Mouse (Mus musculus) layer of hippocampus, postnatal 36 days (tissue): ENCODE data around the gene Gdf15. TPM values are rescaled to one million over a fixed set of nuclear protein-coding genes. Genes with fewer than 3 reads are reported as not detected.

Experiments
- DNase-seq, 2 experiments: peaks; one replicate each; pipeline ENCODE4 v3.0.0; 2022
- total RNA-seq, 2 experiments: library from RNA; stranded (reverse); gene quantifications; 2 replicates each; pipeline ENCODE4 v1.2.3; 2021

Gdf15 gene
- total RNA-seq, 2 experiments from 2014 or later = not detected

DNA sequence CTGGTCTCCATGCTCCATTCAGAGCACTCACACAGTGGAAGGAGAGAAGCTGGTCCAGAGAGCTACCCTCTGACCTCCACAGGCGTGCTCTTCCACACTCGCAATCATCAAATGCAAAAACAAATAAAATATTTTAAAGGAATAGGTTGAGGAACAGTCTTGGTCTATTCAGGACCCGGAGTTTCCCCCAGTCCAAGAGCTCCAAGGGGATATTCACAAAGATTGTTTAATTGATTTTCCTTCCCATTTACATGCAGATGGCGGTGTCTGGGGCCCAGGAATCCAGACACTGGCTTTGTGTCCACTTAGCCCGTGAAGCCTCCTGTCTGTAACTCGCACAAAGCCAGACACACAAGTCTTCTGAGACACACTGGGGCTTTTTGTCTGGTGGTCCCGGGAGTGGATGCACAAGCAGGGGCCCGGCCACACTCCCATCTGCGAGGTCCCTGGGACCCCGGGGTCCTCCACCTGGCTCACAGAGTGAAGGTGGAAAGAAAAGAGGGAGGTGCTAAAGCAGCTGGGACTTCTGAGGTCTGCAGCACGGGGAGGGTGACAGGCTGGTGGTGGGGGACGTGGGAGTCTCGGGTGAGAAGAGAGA lies 24.0 kb upstream of the Gdf15 start:
- DNase-seq = no peak

- DNase-seq = no peak
Observed at GRCm38 (mm10) chr8:70655469-70655868, 23.2 kb upstream of the Gdf15 start.

DNA sequence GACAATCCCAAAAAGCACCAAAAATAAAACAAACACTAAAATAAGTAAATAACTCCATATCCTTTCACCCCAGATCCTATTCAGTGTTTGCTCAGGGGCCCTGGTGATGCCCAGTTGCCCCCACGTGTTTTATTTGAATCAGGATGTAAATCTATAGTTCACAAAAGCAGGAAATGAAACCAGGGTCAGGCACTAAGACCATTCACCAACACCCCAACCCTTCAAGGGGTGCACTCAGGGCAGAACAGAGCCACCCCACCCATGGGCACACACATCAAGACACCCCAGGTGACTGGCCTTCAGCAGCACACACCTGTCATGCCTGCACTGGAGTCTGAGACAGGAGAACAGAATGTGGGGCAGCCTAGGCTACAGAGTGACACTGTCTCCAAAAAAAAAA lies 21.9 kb upstream of the Gdf15 start:
- DNase-seq = no peak

- DNase-seq = no peak
Observed at GRCm38 (mm10) chr8:70653226-70653625, 21.0 kb upstream of the Gdf15 start.

DNA sequence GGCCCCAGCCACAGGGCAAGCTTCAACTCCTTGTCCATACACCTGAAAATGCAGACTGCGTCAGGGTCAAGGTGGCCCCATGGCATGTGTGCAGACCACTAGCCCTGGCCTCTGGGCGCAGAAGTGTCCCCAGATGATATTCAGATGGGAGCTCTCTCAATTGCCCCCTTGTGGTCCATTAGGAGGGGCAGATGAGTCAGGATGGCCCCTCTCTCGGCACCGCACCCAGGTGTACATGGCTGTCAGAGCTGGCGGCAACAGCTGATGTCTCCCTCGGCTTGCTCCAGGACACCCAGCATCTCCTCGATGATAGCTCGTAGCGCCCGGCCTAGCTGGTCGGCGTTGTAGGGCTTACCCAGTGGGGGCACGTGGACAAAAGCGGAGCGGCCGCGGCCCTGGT lies 18.1 kb upstream of the Gdf15 start:
- no peak for DNase-seq

GRCm38 (mm10) chr8:70649324-70649723 lies 17.1 kb upstream of the Gdf15 start:
- no peak for DNase-seq

- DNase-seq = no peak
Observed at GRCm38 (mm10) chr8:70648921-70649320, 16.7 kb upstream of the Gdf15 start.

GRCm38 (mm10) chr8:70648164-70648442 lies 15.8 kb upstream of the Gdf15 start:
- DNase-seq = no peak

DNA sequence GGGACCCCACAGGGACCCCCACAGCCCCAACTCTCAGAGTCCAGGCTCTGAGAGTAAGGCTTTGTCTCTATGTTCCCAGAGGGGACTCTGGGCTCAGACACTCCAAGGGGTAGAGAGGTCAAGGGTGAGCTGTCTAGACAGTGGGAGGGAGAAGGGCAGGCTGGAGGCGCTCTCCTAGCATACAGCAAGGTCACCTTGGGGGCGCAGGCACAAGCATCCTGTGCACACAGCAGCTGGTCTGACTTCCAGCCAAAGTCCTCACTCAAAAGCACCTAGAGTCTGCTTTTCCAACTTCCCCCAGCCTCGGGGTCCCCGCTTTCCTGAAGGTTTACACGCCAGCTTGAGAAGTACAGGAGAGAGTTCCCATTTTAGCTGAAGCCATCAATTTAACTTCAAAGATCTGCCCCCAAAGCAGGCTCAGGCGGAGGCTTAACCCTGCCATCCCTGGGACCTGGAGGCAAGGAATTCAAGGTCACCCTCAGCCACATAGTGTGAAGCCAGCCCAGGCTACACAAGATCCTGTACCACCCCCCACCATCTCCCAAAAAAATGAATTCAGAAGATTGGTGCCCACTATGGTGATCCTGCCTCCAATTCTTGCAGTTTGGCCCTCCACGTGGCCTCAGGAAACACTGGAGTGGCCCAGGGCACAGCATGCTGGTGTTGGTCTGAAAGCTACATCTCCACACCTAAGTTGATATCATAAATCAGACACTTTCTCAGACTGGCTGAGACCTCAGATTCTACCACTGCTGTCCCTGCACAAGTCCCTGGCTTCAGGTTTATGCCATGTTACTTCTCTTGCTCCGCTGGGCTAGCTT lies 15.3 kb upstream of the Gdf15 start:
- no peak for DNase-seq

GRCm38 (mm10) chr8:70646775-70647174 lies 14.5 kb upstream of the Gdf15 start:
- DNase-seq = no peak

DNA sequence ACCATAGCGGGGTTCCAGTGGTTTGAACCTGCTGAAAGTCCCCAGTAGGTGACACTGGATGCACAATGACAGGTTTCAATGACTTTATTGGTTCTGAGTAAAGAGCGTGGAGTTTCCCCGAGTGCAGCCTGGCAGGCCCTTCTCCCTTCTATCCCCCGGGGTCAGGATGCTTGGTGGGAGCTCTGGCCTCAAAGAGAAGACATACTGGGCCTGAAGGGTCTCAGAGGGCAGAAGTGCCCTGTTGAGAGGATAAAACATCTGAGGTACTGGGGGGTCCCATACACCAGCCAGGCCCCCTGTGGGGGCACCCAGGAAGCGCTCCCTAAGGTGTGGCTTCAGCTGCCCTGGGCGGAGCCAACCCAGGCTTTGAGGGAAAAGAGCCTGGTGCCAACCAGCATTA lies 14.1 kb upstream of the Gdf15 start:
- no peak for DNase-seq

DNA sequence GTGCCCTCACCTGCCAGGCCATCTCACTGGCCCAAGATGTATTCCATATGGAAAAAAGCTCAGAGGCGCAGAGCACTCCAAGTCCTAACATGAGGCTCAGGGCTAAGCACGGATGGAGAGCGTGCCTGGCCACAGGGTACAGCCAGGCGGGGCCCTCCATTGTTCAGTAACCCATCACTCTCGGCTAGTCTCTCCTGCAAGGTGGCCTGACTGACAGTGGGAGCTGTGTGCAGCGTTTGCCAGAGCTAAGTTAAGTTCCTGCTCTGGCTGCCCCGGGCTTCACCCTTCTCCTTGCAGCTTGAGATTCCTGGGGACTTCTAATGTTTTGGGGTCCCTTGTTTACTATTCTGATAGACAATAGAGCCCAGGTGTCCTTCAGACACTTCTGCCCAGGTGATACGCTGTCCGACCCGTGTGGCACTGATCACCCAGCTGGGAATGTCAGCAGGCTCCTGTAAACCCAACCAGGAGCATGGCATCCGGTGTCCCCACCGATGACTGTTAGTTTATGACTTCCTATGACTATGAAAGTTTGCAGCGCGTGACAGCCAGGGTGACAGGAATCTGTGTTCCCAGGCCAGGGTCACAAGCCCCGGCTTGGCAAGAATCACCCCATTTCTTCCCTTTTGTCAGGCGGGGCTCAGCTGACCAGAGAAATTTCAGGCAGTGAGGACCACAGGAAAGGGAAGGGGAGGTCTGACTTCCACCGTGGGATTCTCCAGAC lies 13.4 kb upstream of the Gdf15 start:
- DNase-seq = no peak

GRCm38 (mm10) chr8:70644065-70644464 lies 11.8 kb upstream of the Gdf15 start:
- no peak for DNase-seq

DNA sequence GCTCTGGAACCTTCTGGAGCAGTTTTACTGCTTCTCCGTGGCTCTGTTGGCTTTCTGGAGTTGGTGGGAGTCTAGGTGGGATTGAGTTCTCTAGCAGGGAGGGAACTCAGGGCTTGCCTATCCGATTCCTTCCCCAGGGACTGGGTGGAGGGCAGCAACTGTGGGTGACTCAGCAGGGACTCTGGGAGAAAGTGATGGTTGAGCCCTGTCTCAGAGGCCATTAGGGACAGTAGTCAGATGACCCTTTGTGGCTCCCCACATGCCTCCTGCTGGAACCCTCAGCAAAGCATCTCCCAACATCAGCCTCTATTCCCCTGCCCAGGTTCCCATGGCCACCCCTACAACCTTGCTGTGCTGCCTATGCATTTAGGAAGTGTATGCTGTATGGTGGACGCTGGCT lies 10.8 kb upstream of the Gdf15 start:
- DNase-seq = no peak

- DNase-seq = no peak
Observed at GRCm38 (mm10) chr8:70638752-70639151, 6.5 kb upstream of the Gdf15 start.

DNA sequence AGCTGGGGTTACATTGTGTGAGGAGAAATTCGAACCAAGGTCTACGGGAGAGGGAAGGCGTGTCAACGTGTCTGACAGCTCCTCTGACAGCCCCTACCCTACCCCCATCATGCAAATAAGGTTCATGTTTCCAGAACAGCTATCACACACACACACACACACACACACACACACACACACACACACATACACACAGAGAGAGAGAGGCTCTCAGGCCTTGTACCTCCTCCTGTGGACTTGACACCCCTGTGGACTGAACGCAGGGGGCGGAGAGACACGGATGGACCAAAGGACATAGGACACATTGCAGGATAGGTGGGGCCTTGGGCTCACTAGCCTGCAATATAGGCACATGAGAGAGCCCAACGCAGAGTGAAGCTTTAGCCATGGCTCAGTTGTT lies 4.6 kb upstream of the Gdf15 start:
- no peak for DNase-seq

DNA sequence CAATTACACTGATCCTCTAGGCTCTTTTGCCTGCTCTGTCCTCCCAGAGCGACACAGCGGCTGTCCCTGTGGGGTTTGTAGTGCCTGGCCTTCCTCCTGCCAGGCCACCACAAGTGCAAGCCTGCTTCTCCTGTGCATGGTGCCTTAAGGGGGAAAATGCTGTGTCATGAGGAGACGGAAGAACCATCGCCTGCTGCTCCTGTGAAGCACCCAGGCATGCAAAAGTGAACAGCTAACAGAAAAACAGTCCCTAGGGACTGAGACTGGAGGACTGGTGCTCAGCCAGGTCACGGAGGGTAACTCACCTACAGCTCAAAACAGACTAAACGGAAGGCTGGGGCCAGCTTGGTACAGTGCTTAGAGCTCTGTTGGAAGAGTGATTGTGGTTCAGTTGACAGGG lies 3.3 kb upstream of the Gdf15 start:
- DNase-seq = no peak

DNA sequence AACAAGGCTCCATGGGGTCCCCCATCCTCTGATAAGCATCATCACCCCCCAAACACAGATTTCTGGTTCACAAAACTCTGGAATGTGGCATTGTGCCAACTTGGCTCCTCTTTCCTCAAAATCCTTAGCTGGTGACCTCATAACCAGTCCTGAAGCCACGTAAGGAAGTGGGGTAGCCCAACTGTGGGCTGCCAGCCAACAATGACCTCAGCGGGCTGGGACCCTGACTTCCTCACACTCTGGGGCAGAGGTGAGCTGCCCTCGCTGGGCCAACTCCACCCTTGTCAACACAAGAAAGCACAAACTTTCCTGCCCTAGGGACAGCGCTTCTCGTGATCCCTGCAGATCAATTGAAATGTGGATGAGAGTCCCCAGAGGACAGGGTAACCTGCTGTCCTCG lies 1.8 kb upstream of the Gdf15 start:
- DNase-seq = no peak

GRCm38 (mm10) chr8:70631436-70631835 lies 820 bp downstream of the Gdf15 start:
- DNase-seq = no peak

- DNase-seq = no peak
Observed at GRCm38 (mm10) chr8:70630532-70631381, 1.5 kb downstream of the Gdf15 start.

GRCm38 (mm10) chr8:70629574-70630531 lies 2.4 kb downstream of the Gdf15 start:
- DNase-seq = peak; percentile 91 to 93
